Mouse (Mus musculus): Measurements from ENCODE around the gene Sec31b. TPM values are rescaled to one million over a fixed set of nuclear protein-coding genes. Genes with fewer than 3 reads are reported as not detected.

The Sec31b gene
- total RNA-seq, 2 experiments from 2014 or later = 0.28 to 0.42 TPM

DNA sequence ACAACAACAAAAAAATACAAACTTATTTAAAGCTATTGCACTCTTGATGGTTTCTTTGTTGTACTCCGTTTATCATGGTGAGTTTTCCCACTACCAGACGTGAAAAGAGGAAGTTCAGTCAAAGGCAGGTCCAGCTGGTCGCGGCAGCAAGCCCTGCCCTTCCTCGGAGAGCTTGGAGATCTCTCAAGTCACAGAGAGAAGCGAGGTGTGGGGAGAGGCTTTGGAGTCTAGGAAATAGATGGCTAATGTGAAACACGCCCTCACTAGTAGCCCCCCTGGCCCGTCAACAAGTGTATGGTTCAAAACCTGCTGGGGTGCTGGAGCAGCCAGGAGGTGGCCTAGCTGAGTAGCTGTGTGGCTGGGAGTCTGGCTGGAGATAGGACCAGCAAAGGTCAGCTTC, 49.2 kb downstream of the Sec31b start:
- no peak for DNase-seq (ENCODE audit: extremely low spot score in 1 of 2, low spot score in 1 of 2)

DNA sequence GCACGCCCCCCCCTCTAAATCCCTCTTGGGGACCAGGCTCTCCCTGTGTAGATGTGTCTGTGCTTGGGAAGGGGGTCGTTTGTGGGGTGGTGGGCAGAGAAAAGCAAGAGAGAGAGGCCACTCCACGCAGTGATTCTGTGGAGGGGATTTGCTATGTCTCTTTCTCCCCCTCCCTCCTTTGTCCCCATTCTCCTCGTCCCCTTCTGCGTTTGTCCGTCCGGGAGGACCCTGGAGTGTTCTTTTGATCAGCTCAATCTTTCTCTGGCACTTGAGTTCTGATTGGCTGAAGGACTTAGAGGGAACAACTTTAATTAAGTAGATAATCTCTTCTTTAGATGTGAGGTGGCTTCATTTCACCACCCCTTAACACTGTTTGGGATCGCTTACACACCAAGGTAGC, 52.5 kb downstream of the Sec31b start, which contains the start of gene Wnt8b:
Wnt8b (plus strand) TSS at position 345 of the 400 bp plus-strand sequence.
- no peak for DNase-seq (ENCODE audit: extremely low spot score in 1 of 2, low spot score in 1 of 2)

- peak in 1 of 2 experiments; percentile 24 for DNase-seq (ENCODE audit: extremely low spot score in 1 of 2, low spot score in 1 of 2)
These were observed 58.4 kb downstream of the Sec31b start for GRCm38 (mm10) chr19:44487266-44487665.

GRCm38 (mm10) chr19:44476541-44476940, 69.1 kb downstream of the Sec31b start:
- no peak for DNase-seq (ENCODE audit: extremely low spot score in 1 of 2, low spot score in 1 of 2)

DNA sequence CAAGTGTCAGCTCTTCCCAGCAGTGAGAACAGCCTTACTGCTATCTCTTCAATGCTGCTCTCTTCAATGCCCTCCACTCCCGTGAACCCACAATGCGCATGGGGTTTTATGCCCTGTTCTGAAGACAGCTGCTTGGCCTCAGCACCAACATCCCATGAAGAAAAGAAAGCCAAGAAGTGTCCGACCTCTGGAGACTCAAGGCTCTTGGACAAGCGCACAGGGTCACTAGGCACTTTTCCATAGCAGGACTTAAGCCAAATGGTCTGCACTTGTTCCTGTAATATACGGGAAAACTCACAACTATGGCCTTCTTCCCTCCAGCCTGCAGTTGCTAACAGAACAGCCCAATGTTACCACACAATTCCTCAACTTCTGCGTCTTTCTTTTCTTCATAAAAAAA, 70.4 kb downstream of the Sec31b start:
- no peak for DNase-seq (ENCODE audit: extremely low spot score in 1 of 2, low spot score in 1 of 2)

- peak; percentile 52 to 78 for DNase-seq (ENCODE audit: extremely low spot score in 1 of 2, low spot score in 1 of 2)
These were observed 71.5 kb downstream of the Sec31b start for GRCm38 (mm10) chr19:44474158-44474557.

Other genes starting within 250 kb of the Sec31b start
- 1 to 10 TPM; 2.8 to 2.9 TPM for gene Scd4, start 212.8 kb downstream of the Sec31b start, total RNA-seq (2021)
- gene Scd1, start 138.0 kb downstream of the Sec31b start, total RNA-seq (2021) = 100 to 1,000 TPM; 139 to 156 TPM
- gene Wnt8b, start 52.4 kb downstream of the Sec31b start, total RNA-seq (2021) = under 1 TPM in 1 of 2 experiments, not detected in 1; 0.09 TPM
- not detected for gene Gm20538, start 7.0 kb upstream of the Sec31b start, total RNA-seq (2021)
- 100 to 1,000 TPM; 343 to 371 TPM for gene Ndufb8, start 9.6 kb upstream of the Sec31b start, total RNA-seq (2021)
- gene Hif1an, start 17.0 kb upstream of the Sec31b start, total RNA-seq (2021) = 10 to 100 TPM; 29.8 to 30.2 TPM
- under 1 TPM; 0.30 to 0.52 TPM for gene Pax2, start 210.2 kb upstream of the Sec31b start, total RNA-seq (2021)